Mouse (Mus musculus) skeletal muscle tissue, adult 2 months (tissue): ENCODE data around the gene Olfr773.
"Not testable (repeated sequence)": the region's sequence is repeated elsewhere in the genome, so short reads cannot be mapped to it uniquely, and the experiment has no call there.

ENCODE experiments used
- DNase-seq: peaks from one replicate; pipeline ENCODE4 v3.0.0-alpha.2; 2012; ENCODE audit warnings: low read depth, low spot score

Olfr773 gene

DNA sequence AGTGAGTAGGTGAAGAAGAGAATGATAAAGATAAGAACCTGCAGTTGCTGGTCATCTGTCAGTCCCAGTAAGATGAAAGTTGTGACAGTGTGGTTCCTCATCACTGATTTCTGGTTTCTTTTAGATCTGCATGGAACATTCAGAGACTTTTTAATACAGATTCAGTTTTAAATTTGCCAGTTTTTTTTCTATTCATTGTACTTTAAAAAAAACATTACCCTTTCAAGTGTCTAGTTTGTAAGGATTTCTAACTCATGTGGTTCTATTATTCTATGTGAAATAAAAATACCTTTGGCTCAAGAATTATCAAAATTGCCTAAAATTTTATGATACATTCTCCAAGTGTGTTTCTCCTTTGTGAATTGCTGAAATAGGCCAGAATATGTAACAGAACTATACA is at the start of gene Olfr773:
TSS of gene Olfr773 (minus strand) at position 101 of the 400 bp plus-strand sequence.
- DNase-seq = not testable (repeated sequence)

DNA sequence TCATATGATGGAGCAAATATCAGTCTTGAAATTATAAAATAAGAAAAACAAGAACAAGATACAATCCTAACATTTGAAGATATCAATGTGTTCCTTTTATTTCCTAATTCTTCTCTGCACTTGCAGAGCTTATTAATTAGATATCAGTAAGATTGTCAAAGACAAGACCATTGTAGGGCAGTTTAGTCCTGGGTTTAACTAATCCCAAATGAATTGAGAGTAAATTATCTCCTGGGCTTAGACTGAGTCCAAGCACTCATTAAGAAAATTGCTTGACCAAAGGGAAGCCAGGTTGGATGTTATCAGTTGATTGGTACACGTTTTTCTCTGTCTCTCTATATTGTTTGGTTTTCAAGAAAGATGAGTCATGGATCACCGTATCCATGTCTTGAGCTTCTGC is 48.7 kb upstream of the Olfr773 start, which contains the start of gene Olfr774:
TSS of gene Olfr774 (plus strand) at position 301 of the 400 bp plus-strand sequence.
- DNase-seq = no peak

DNA sequence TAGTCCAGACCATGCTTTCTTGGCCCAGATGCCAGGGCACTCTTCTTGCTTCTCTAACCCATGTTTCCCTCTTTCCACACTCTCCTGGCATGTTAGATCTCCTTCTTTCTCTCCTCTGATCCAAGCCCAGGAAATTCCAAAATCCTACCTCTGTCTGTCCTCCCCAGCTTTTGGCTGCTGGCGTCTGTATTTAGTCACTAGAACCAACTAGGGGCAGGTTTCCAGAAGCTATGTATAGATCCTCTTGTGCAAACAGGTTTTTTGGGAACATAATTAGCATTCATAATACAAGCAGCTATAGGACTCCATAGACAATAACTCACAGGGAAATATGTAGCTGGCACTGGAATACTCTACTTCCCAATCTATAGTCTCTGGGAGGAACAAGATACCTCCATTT is 43.5 kb upstream of the Olfr773 start:
- no peak for DNase-seq

DNA sequence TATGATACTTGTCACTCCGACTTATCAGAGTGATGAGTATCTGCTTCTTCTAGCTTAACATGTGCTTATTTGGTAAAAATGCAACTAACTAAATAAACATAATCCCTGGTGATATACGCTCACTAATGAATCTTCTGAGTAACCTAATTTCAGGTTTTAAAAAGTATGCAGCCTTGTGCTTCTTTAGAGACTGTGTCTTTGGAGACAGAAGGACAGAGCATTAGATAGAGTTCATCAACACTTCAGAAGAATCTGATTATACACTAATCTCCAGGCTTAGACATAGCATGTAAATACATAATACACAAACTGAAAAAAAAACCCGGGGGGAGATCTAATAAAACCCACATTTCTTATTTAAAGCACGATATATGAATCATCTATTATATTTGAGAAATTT is 9.4 kb downstream of the Olfr773 start, which contains the start of gene Olfr772:
TSS of gene Olfr772 (minus strand) at position 101 of the 400 bp plus-strand sequence.
- DNase-seq = not testable (repeated sequence)

DNA sequence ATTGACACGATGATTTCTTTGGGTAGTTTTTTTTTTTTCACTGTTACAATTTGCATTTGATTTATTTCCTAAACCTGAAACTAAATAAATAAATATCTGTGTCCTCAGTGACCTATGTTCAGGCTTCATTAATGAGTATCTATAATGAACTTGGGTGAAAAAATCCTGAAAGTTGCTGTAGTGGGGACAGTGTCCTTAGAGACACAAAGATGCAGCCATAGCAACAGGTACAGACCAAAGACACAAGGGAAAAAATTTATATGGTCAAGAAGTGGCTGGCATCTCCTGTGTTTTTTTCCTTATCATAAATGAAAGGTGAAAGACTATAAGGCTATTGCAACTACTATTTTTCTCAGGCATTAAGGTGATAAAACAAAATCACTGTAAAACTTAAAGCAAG is 22.6 kb downstream of the Olfr773 start, which contains the start of gene Olfr771:
TSS of gene Olfr771 (minus strand) at position 101 of the 400 bp plus-strand sequence.
- no peak for DNase-seq

DNA sequence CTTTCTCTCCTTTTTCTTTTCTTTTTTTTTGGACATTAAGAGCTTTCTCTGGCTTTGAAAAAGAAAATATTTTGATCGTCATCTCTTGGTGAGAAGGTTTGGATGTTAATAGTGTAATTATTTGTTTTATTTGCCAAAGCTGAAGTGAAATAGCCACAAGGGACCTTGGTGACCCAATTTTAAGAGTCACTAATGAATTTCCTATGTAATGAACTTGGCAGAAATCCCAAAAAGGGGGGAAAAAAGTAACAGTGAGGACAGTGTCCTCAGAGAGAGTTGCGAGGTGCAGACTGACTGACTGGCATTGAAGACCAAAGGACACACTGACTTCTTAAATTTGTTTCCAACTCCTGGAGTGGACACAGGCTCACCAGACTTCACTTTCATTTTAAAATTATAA is 48.3 kb downstream of the Olfr773 start, which contains the start of gene Olfr770:
TSS of gene Olfr770 (minus strand) at position 101 of the 400 bp plus-strand sequence.
- no peak for DNase-seq
